Mouse (Mus musculus): Measurements from ENCODE around the gene Adgra3.
A peak's percentile ranks its signal among the peaks of the same experiment; 100 is the strongest.

The Adgra3 gene

DNA sequence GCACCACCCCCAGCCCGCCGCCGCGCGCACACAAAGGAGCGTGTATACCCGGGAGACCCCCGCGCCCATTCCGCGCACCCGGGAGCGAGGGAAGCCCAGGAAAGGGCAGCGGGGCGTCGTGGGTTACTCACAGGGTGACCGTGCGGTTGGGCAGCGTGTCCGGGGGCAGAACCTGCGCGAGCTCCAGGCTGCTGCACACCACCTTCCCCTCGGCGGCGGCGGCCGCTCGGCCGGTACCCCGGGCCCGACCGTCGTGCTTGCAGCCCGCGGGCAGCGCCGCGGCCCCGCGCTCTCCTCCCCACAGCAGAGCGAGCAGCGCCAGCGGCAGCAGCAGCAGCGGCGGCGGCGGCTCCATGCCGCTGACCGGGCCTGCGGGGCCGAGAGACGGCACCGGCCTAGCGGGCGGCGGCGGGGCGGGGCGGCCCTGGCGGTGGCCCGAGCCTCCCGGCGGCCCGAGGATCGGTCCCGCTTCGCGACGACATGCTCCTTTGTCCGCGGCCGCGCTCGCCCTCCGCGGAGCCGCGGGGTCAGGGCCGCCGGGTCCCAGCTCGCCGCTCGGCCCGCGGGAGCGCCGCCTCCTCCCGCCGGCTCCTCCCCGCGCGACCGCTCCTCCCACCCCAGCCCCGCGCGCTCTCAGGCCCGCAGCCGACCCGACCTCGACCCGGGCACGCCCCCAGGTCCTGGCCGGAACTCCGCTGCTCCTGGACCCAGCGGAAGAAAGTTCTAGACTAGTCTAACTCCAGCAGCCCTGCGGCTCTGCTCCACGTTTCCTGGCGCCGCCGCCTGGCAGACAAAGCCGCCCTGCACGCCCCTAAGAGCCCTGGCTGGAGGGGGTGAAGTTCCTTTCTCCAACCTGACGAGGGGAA, at the start of gene Adgra3:
Gene Adgra3 (minus strand): TSS at position 586 of the 866 bp plus-strand sequence.
- peak; percentile 37 to 42 for DNase-seq

- DNase-seq: peak; percentile 27 to 31
Observed at GRCm38 (mm10) chr5:50083441-50083840, 24.6 kb upstream of the Adgra3 start.

- no peak for DNase-seq
Observed at GRCm38 (mm10) chr5:50074245-50074644, 15.4 kb upstream of the Adgra3 start.

- no peak for DNase-seq
Observed at GRCm38 (mm10) chr5:50064236-50064635, 5.4 kb upstream of the Adgra3 start.

GRCm38 (mm10) chr5:50059586-50059985, 780 bp upstream of the Adgra3 start:
- DNase-seq: no peak

- no peak for DNase-seq
Observed at GRCm38 (mm10) chr5:50057612-50058420, 990 bp downstream of the Adgra3 start.

DNA sequence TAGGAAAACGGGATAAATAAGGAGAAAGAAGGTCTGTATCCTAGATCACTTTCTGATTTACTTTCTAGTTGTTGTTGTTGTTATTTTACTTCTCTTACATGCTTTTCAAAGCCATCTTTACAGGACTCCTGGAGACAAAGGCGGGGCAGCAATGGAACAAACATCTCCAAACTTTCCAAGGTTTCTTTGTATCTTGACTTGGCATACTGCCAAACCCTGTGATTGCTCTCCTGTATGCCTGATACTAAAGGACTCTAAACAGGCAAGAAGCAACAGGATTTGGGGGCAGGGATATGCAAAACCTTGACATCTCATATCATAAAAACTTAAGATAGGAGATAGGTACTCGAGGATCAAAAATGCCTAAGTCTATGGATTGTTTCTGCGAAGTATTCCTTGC, 6.3 kb downstream of the Adgra3 start:
- no peak for DNase-seq

- DNase-seq: no peak
Observed at GRCm38 (mm10) chr5:50050668-50051425, 8.0 kb downstream of the Adgra3 start.

GRCm38 (mm10) chr5:50050037-50050436, 8.8 kb downstream of the Adgra3 start:
- no peak for DNase-seq

GRCm38 (mm10) chr5:50049506-50049905, 9.3 kb downstream of the Adgra3 start:
- no peak for DNase-seq

GRCm38 (mm10) chr5:50048960-50049359, 9.8 kb downstream of the Adgra3 start:
- DNase-seq: peak; percentile 47 to 63

- no peak for DNase-seq
Observed at GRCm38 (mm10) chr5:50048271-50048851, 10.4 kb downstream of the Adgra3 start.

DNA sequence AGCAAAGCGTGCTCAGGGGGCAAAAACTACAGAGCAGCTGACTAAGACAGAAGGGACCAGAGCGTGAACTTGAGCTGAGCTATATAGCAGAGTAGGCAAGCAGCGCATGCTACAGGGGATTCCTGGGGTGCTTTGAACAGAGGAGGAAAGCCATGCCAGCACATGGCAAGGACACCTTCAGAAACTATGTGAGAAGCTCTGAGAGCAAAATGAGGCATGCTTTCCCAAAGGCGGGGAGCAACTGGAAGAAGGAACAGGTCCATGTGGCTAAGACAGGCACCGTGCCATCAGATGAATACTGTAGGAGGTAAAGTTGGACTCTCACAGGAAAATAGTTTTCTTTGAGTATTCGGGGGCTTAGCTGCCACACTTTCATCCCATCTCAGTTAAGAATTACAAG, 13.6 kb downstream of the Adgra3 start:
- DNase-seq: no peak

GRCm38 (mm10) chr5:50043677-50044076, 15.1 kb downstream of the Adgra3 start:
- no peak for DNase-seq

DNA sequence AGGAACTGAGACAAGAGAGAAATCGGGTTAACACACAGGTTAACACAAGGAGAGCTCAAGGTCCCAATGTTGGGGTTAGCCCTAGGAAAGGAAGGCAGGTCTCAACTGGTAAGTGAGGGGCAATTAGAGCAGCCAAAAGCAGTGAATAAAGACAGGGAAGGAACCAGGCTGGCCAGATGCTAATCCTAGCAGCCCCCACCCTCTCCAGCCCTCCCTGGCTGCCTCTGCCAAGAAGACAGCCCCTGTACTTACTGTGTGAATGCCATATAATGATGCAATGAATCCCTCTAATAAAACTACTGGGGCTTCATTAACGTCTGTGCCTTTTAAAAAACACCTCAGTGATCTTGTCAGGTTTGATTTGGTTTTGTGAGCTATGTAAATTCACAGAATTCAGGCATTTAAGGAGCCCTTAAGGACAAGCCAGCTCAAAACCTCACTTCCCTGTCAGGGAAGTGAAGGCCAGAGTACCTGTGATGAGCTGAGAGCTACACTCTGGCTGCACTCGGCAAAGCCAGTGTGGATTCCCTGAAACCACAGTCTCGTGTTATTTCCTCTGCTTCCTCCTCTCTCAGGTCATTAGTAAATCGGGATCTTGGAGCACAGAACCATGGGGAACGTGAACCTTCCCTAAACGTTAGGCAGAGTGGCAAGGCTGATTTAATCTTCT, 16.4 kb downstream of the Adgra3 start:
- no peak for DNase-seq

DNA sequence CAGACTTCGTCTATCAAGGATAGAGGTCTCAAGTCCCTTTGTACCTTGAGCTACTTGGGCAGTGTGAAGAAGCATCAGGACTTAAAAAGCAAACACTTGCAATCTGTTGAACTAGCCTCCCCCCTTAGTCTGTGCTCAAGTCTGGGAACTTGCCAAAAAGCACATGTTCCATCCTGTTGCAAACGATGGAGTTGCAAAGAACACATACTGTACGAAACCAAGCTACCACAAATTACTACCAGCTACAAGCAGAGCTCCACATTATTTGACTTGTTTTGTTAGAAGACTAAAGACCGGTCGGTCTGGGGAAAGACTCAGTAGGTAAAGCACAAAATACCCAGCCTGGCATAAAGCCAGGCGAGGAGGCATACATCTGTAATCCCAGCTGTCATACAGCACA, 19.3 kb downstream of the Adgra3 start:
- DNase-seq: no peak

DNA sequence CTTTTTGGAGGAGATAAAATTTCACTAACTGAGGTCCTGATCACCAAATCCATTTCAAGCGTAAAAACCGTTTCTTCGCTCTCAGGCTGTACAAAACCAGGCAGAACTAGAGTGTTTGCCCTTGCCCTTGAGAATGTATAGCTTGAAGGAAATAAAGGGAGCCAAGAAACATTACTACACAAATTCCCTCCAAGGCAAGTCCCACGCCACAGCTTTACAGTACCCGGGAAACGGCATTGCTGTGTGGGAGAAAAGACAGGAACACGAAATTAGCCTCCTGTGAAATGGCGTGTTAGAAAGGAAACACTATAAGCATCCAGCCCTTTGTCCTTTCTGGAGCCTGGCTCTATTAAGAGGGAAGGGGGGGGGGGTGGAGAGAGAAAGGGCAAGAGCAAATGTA, 21.1 kb downstream of the Adgra3 start:
- no peak for DNase-seq

- DNase-seq: no peak
Observed at GRCm38 (mm10) chr5:50034900-50035514, 23.8 kb downstream of the Adgra3 start.

GRCm38 (mm10) chr5:50034231-50034630, 24.6 kb downstream of the Adgra3 start:
- DNase-seq: no peak

DNA sequence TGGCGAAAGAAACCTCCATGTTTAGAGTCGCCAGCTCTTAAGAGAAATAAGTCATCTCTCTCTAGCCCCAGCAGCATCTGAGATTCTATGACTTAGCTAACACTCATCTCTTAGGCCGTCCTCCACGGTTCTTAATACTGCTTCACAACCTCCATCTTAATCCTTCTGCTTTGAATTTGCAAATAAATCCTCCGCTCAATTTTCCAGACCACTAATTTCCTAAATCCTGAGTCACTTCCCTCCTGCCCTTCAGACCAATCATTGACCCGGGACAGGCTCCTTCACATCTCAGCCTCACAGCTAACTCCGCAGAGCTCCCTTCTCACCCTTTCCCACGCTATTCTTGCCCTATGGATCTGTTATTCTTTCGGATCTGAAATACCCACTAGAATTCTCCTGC, 25.1 kb downstream of the Adgra3 start:
- no peak for DNase-seq

DNA sequence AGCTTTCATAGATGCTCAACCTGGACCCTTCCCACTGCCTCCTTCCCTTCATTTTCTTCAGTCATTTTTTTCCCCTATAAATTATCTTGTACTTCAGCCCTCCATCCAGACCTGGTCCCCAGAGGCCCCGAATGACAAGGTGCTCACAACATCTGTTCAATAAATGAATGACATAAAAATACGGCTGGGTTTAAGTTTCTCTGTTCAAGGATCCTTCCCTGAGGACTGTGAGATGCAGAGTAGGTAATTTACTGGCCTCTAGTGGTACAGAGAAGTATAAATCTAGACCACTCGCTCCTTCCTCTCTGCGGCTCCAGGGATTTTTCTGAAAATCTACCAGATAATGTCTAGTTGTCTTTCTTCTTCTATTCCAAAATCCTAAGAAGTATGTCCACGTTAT, 26.5 kb downstream of the Adgra3 start:
- DNase-seq: no peak
